Mouse (Mus musculus) gastrocnemius, postnatal 25 days (tissue): Measurements from ENCODE around the gene Dyx1c1. TPM values are rescaled to one million over a fixed set of nuclear protein-coding genes. Genes with fewer than 3 reads are reported as not detected.

Experiments
- microRNA-seq, 2 experiments: library from miRNA; unstranded; fragments of <30 nt; microRNA quantifications; one replicate each; pipeline ENCODE4 v1.2.0; 2021; ENCODE audit warnings: borderline replicate concordance in 2 of 2
- total RNA-seq, 2 experiments: library from RNA; stranded (reverse); gene quantifications; 1 replicate in 1 of 2; 2 replicates in 1 of 2; pipeline ENCODE4 v1.2.3; 2021

Dyx1c1 gene
- total RNA-seq, 2 experiments from 2014 or later: 0.49 to 0.78 TPM

Small RNA genes lying within 50 kb of the gene (microRNA-seq; reads per million reads assigned to microRNA genes)
- 0 reads per million in 2 experiments for gene Gm27353

Other genes starting within 250 kb of the Dyx1c1 start
- gene Prtg, start 151.9 kb upstream of the Dyx1c1 start, total RNA-seq: under 1 TPM; 0.13 to 0.18 TPM
- gene Pygo1, start 33.1 kb upstream of the Dyx1c1 start, total RNA-seq: 1 to 10 TPM; 6.9 to 8.3 TPM
- not detected for gene Gm44503, start 67 bp downstream of the Dyx1c1 start, total RNA-seq
- 1 to 10 TPM; 7.0 to 9.4 TPM for gene Ccpg1os, start 26.6 kb downstream of the Dyx1c1 start, total RNA-seq
- gene Ccpg1, start 26.6 kb downstream of the Dyx1c1 start, total RNA-seq: 10 to 100 TPM; 53.9 to 59.0 TPM
- gene Pigb, start 81.6 kb downstream of the Dyx1c1 start, total RNA-seq: 1 to 10 TPM; 3.7 to 3.9 TPM
- gene Rab27a, start 86.1 kb downstream of the Dyx1c1 start, total RNA-seq: 1 to 10 TPM; 1.9 to 2.5 TPM
- gene Khdc3, start 143.1 kb downstream of the Dyx1c1 start, total RNA-seq: not detected
- gene Gm20509, start 143.7 kb downstream of the Dyx1c1 start, total RNA-seq: not detected
- gene Rsl24d1, start 154.6 kb downstream of the Dyx1c1 start, total RNA-seq: 10 to 100 TPM; 39.7 to 43.8 TPM